16 mouse cellular contexts compared by ENCODE assay signal in genomic region chr4:33639821-33640575, GRCm38 (mm10).
A peak's percentile ranks its signal among the peaks of the same experiment; 100 is the strongest.
DNase-seq lines count a peak whose midpoint lies in the region; ATAC-seq lines count a peak whose summit lies in the region.
"Had no signal": no experiment of that assay in that cellular context is flagged by ENCODE, and none has a peak within 500 bp of the region (broad histone marks: within the 10 kb centered on the region; RNA-seq: fewer than 3 reads in every experiment).

No protein-coding gene starts in this region.

- H3K36me3 ChIP-seq in hindbrain, embryonic 14.5 days (replicated peaks; ENCODE audit: control insufficient read depth, insufficient read depth) = no peaks in the 10 kb centered on the region
- H3K36me3 ChIP-seq in hindbrain, embryonic 10.5 days = no peaks in the 10 kb centered on the region
- no peaks in the 10 kb centered on the region for H3K36me3 ChIP-seq in neural tube, embryonic 14.5 days (ENCODE audit: control insufficient read depth, insufficient read depth, low read length)
- H3K36me3 ChIP-seq in neural tube, embryonic 15.5 days = no peaks in the 10 kb centered on the region
- H3K36me3 ChIP-seq: embryonic facial prominence, embryonic 10.5 days; limb, embryonic 15.5 days had no signal

- peaks cover 11% of the 10 kb centered on the region; the same call in 1 of the 2 replicates for H3K4me1 ChIP-seq in hindbrain, embryonic 14.5 days (replicated peaks; ENCODE audit: control insufficient read depth, insufficient read depth, low read length)
- H3K4me1 ChIP-seq in hindbrain, embryonic 10.5 days (replicated peaks) = peaks cover 30% of the 10 kb centered on the region
- H3K4me1 ChIP-seq in neural tube, embryonic 14.5 days (ENCODE audit: control insufficient read depth, insufficient read depth, low read length) = no peaks in the 10 kb centered on the region
- H3K4me1 ChIP-seq in neural tube, embryonic 15.5 days = 0 out of 2 replicates have a peak, but pooled peaks cover 4% of the 10 kb centered on the region
- H3K4me1 ChIP-seq: embryonic facial prominence, embryonic 10.5 days; limb, embryonic 15.5 days had no signal

- DNase-seq in hindbrain, embryonic 14.5 days (ENCODE audit: low spot score) = no peak
- no peak for DNase-seq in hindbrain, embryonic 10.5 days (ENCODE audit: low spot score)
- peak; percentile 43 to 44 for DNase-seq in cerebellum, postnatal 14 days
- DNase-seq in adrenal gland, adult (ENCODE audit: inconsistent age in 2 of 2, low spot score in 1 of 2) = no peak
- no peak for DNase-seq in adipocyte (ENCODE audit: low spot score)
- DNase-seq: heart, adult 2 months; heart, postnatal 36 days; lung, embryonic 14.5 days; thymus, adult 2 months had no signal

- 86% methylated on average over 5 of the region's 5 CpGs for WGBS in hindbrain, embryonic 14.5 days
- WGBS in hindbrain, embryonic 10.5 days = 90% methylated on average over 5 of the region's 5 CpGs
- 92% methylated on average over 5 of the region's 5 CpGs for WGBS in neural tube, embryonic 14.5 days
- WGBS in neural tube, embryonic 15.5 days = 86% methylated on average over 5 of the region's 5 CpGs

- H3K4me3 ChIP-seq in hindbrain, embryonic 14.5 days (replicated peaks; ENCODE audit: low read length) = no peak overlapping the region
- no peak overlapping the region for H3K4me3 ChIP-seq in hindbrain, embryonic 10.5 days
- no peak overlapping the region for H3K4me3 ChIP-seq in neural tube, embryonic 14.5 days (ENCODE audit: low read depth, low read length)
- H3K4me3 ChIP-seq in neural tube, embryonic 15.5 days (replicated peaks) = no peak overlapping the region
- H3K4me3 ChIP-seq: embryonic facial prominence, embryonic 10.5 days; heart, adult 2 months; limb, embryonic 15.5 days; myocyte had no signal

- no peaks in the 10 kb centered on the region for H3K27me3 ChIP-seq in hindbrain, embryonic 14.5 days (ENCODE audit: control insufficient read depth, insufficient read depth, low read length)
- no peaks in the 10 kb centered on the region for H3K27me3 ChIP-seq in hindbrain, embryonic 10.5 days (ENCODE audit: insufficient read depth, poor library complexity, severe bottlenecking)
- H3K27me3 ChIP-seq in neural tube, embryonic 14.5 days (ENCODE audit: control insufficient read depth, insufficient read depth, low read length) = no peaks in the 10 kb centered on the region
- H3K27me3 ChIP-seq in neural tube, embryonic 15.5 days (replicated peaks) = no peaks in the 10 kb centered on the region
- H3K27me3 ChIP-seq: limb, embryonic 15.5 days; Patski had no signal

- H3K9ac ChIP-seq in hindbrain, embryonic 14.5 days = no peak overlapping the region
- H3K9ac ChIP-seq in neural tube, embryonic 14.5 days (replicated peaks; ENCODE audit: low read depth, low read length) = no peak overlapping the region
- H3K9ac ChIP-seq in neural tube, embryonic 15.5 days (replicated peaks) = no peak overlapping the region
- H3K9ac ChIP-seq: limb, embryonic 15.5 days; lung, embryonic 14.5 days had no signal

- H3K27ac ChIP-seq in hindbrain, embryonic 14.5 days = no peak overlapping the region
- H3K27ac ChIP-seq in hindbrain, embryonic 10.5 days = no peak overlapping the region
- no peak overlapping the region for H3K27ac ChIP-seq in neural tube, embryonic 14.5 days (ENCODE audit: low read depth, low read length)
- H3K27ac ChIP-seq in neural tube, embryonic 15.5 days (replicated peaks) = no peak overlapping the region
- H3K27ac ChIP-seq: embryonic facial prominence, embryonic 10.5 days; heart, adult 2 months; limb, embryonic 15.5 days had no signal

- no peaks in the 10 kb centered on the region for H3K9me3 ChIP-seq in hindbrain, embryonic 14.5 days (ENCODE audit: control insufficient read depth, low read length)
- no peaks in the 10 kb centered on the region for H3K9me3 ChIP-seq in hindbrain, embryonic 10.5 days
- H3K9me3 ChIP-seq in neural tube, embryonic 14.5 days (ENCODE audit: control insufficient read depth, low read length) = no peaks in the 10 kb centered on the region
- H3K9me3 ChIP-seq in neural tube, embryonic 15.5 days (replicated peaks) = no peaks in the 10 kb centered on the region
- H3K9me3 ChIP-seq: embryonic facial prominence, embryonic 10.5 days; limb, embryonic 15.5 days had no signal

- no peak overlapping the region for H3K4me2 ChIP-seq in hindbrain, embryonic 14.5 days (replicated peaks)
- H3K4me2 ChIP-seq in neural tube, embryonic 14.5 days (ENCODE audit: low read depth, low read length) = no peak overlapping the region
- H3K4me2 ChIP-seq in neural tube, embryonic 15.5 days = no peak overlapping the region
- H3K4me2 ChIP-seq: limb, embryonic 15.5 days; lung, embryonic 14.5 days had no signal

- ATAC-seq in hindbrain, embryonic 14.5 days (ENCODE audit: low FRiP score) = 0 out of 2 replicates have a peak, but pooled peaks have one; percentile 2
- ATAC-seq in neural tube, embryonic 14.5 days (ENCODE audit: low read depth) = peak; percentile 66; the same call in 1 of the 2 replicates
- no peak for ATAC-seq in neural tube, embryonic 15.5 days (ENCODE audit: low FRiP score)
- ATAC-seq: intestine, postnatal 0 days; Patski had no signal

Comparison
In these comparisons a context has a peak if more than half of its experiments do, and no peak if none do; other contexts are left out.
1. DNase-seq: peak in cerebellum, postnatal 14 days (2 of 2); none in hindbrain, embryonic 14.5 days (single experiment), hindbrain, embryonic 10.5 days (single experiment), adrenal gland, adult (0 of 2) and adipocyte (single experiment).